Mouse (Mus musculus) activated CD4-positive, CD25-positive, alpha-beta regulatory T cell, adult 4 months (primary cell): ENCODE results near the gene Kcnk13. TPM values are rescaled to one million over a fixed set of nuclear protein-coding genes. Genes with fewer than 3 reads are reported as not detected.
"Not testable (repeated sequence)": the region's sequence is repeated elsewhere in the genome, so short reads cannot be mapped to it uniquely, and the experiment has no call there.

Source experiments
- ATAC-seq: one replicate; pipeline ENCODE4 v1.8.0; 2017
- polyA plus RNA-seq, 2 experiments: library from polyadenylated mRNA; unstranded; fragments of 100-300 nt; shearing (Covaris generic); gene quantifications; one replicate each; pipeline ENCODE4 v1.2.1; 2017

Gene Kcnk13
- polyA plus RNA-seq, 2 experiments from 2014 or later = not detected

- peak; percentile 26 for ATAC-seq
Observed at GRCm38 (mm10) chr12:99965203-99966115, 1.2 kb downstream of the Kcnk13 start.

- no peak for ATAC-seq
Observed at GRCm38 (mm10) chr12:99966116-99966770, 1.9 kb downstream of the Kcnk13 start.

- ATAC-seq = no peak
Observed at GRCm38 (mm10) chr12:99966881-99967363, 2.6 kb downstream of the Kcnk13 start.

- ATAC-seq = no peak
Observed at GRCm38 (mm10) chr12:99969906-99970305, 5.6 kb downstream of the Kcnk13 start.

- not testable (repeated sequence) for ATAC-seq
Observed at GRCm38 (mm10) chr12:99971205-99971894, 7.1 kb downstream of the Kcnk13 start.

- no peak for ATAC-seq
Observed at GRCm38 (mm10) chr12:99972825-99973224, 8.5 kb downstream of the Kcnk13 start.

- ATAC-seq = no peak
Observed at GRCm38 (mm10) chr12:99973659-99974058, 9.4 kb downstream of the Kcnk13 start.

- no peak for ATAC-seq
Observed at GRCm38 (mm10) chr12:99979541-99979940, 15.2 kb downstream of the Kcnk13 start.

- ATAC-seq = no peak
Observed at GRCm38 (mm10) chr12:99986797-99987196, 22.5 kb downstream of the Kcnk13 start.

- ATAC-seq = no peak
Observed at GRCm38 (mm10) chr12:99988144-99988543, 23.8 kb downstream of the Kcnk13 start.

GRCm38 (mm10) chr12:99992362-99992862 lies 28.1 kb downstream of the Kcnk13 start:
- ATAC-seq = no peak

- ATAC-seq = no peak
Observed at GRCm38 (mm10) chr12:99993146-99993890, 29.0 kb downstream of the Kcnk13 start.

GRCm38 (mm10) chr12:99995951-99996350 lies 31.7 kb downstream of the Kcnk13 start:
- no peak for ATAC-seq

- ATAC-seq = no peak
Observed at GRCm38 (mm10) chr12:99999726-100000125, 35.4 kb downstream of the Kcnk13 start.

GRCm38 (mm10) chr12:100000381-100000780 lies 36.1 kb downstream of the Kcnk13 start:
- ATAC-seq = no peak

GRCm38 (mm10) chr12:100001246-100001645 lies 36.9 kb downstream of the Kcnk13 start:
- ATAC-seq = no peak

GRCm38 (mm10) chr12:100001910-100002309 lies 37.6 kb downstream of the Kcnk13 start:
- ATAC-seq = no peak

GRCm38 (mm10) chr12:100002914-100003587 lies 38.8 kb downstream of the Kcnk13 start:
- ATAC-seq = no peak

- ATAC-seq = no peak
Observed at GRCm38 (mm10) chr12:100005285-100005684, 41.0 kb downstream of the Kcnk13 start.

- ATAC-seq = no peak
Observed at GRCm38 (mm10) chr12:100006681-100007080, 42.4 kb downstream of the Kcnk13 start.

GRCm38 (mm10) chr12:100012839-100013238 lies 48.5 kb downstream of the Kcnk13 start:
- ATAC-seq = no peak
